Mouse (Mus musculus): ENCODE data around the gene Tmem213. TPM values are rescaled to one million over a fixed set of nuclear protein-coding genes. Genes with fewer than 3 reads are reported as not detected.

Tmem213 gene
- polyA plus RNA-seq, 1 experiment from 2014 or later: not detected

GRCm38 (mm10) chr6:38087242-38088026 lies 21.6 kb upstream of the Tmem213 start:
- H3K9me3 ChIP-seq (replicated peaks): no peaks in the 10 kb centered on the region; the same call in 1 of the 2 replicates
- no peak overlapping the region for H3K27ac ChIP-seq (replicated peaks)
- no peak for ATAC-seq (ENCODE audit: low FRiP score)
- no peaks in the 10 kb centered on the region for H3K4me1 ChIP-seq
- no peaks in the 10 kb centered on the region for H3K27me3 ChIP-seq (replicated peaks)
- WGBS: 85% methylated on average over 9 of the region's 9 CpGs
- no peaks in the 10 kb centered on the region for H3K36me3 ChIP-seq
- no peak overlapping the region for H3K4me2 ChIP-seq
- H3K4me3 ChIP-seq (replicated peaks): no peak overlapping the region
- H3K9ac ChIP-seq (replicated peaks): no peak overlapping the region

GRCm38 (mm10) chr6:38092539-38092938 lies 16.5 kb upstream of the Tmem213 start:
- Histone ChIP-seq H3K27me3 (replicated peaks) (no peaks in the 10 kb centered on the region), H3K4me2 (no peak overlapping the region), H3K4me1 (no peaks in the 10 kb centered on the region), H3K27ac (replicated peaks) (no peak overlapping the region), H3K4me3 (replicated peaks) (no peak overlapping the region), H3K9ac (replicated peaks) (no peak overlapping the region), H3K9me3 (replicated peaks) (no peaks in the 10 kb centered on the region; the same call in 1 of the 2 replicates), H3K36me3 (no peaks in the 10 kb centered on the region)
- 95% methylated on average over 8 of the region's 8 CpGs for WGBS
- no peak for ATAC-seq (ENCODE audit: low FRiP score)

GRCm38 (mm10) chr6:38094701-38095100 lies 14.4 kb upstream of the Tmem213 start:
- Histone ChIP-seq H3K4me2 (no peak overlapping the region), H3K4me3 (replicated peaks) (no peak overlapping the region), H3K4me1 (no peaks in the 10 kb centered on the region), H3K27me3 (replicated peaks) (no peaks in the 10 kb centered on the region), H3K36me3 (no peaks in the 10 kb centered on the region), H3K27ac (replicated peaks) (no peak overlapping the region), H3K9ac (replicated peaks) (no peak overlapping the region), H3K9me3 (replicated peaks) (no peaks in the 10 kb centered on the region; the same call in 1 of the 2 replicates)
- ATAC-seq (ENCODE audit: low FRiP score): no peak
- WGBS: 92% methylated on average over 10 of the region's 10 CpGs

- no peak overlapping the region for H3K27ac ChIP-seq (replicated peaks)
- no peaks in the 10 kb centered on the region for H3K27me3 ChIP-seq (replicated peaks)
- no peak overlapping the region for H3K9ac ChIP-seq (replicated peaks)
- ATAC-seq (ENCODE audit: low FRiP score): no peak
- no peak overlapping the region for H3K4me2 ChIP-seq
- H3K4me3 ChIP-seq (replicated peaks): no peak overlapping the region
- H3K9me3 ChIP-seq (replicated peaks): no peaks in the 10 kb centered on the region
- H3K36me3 ChIP-seq: no peaks in the 10 kb centered on the region
- H3K4me1 ChIP-seq: no peaks in the 10 kb centered on the region
- WGBS: 76% methylated on average over 5 of the region's 5 CpGs
Measured at GRCm38 (mm10) chr6:38096961-38097370, 12.1 kb upstream of the Tmem213 start.

- no peak overlapping the region for H3K4me2 ChIP-seq
- 87% methylated on average over 7 of the region's 7 CpGs for WGBS
- no peak for ATAC-seq (ENCODE audit: low FRiP score)
Measured at GRCm38 (mm10) chr6:38102216-38102795, 6.7 kb upstream of the Tmem213 start.

GRCm38 (mm10) chr6:38103775-38104174 lies 5.3 kb upstream of the Tmem213 start:
- Histone ChIP-seq H3K4me2 (no peak overlapping the region), H3K36me3 (no peaks in the 10 kb centered on the region), H3K4me1 (no peaks in the 10 kb centered on the region), H3K27me3 (replicated peaks) (no peaks in the 10 kb centered on the region), H3K27ac (replicated peaks) (no peak overlapping the region), H3K4me3 (replicated peaks) (no peak overlapping the region), H3K9ac (replicated peaks) (no peak overlapping the region), H3K9me3 (replicated peaks) (no peaks in the 10 kb centered on the region)
- no peak for ATAC-seq (ENCODE audit: low FRiP score)
- WGBS: 55% methylated on average over 6 of the region's 6 CpGs

More at GRCm38 (mm10) chr6:38102216-38102795, 6.7 kb upstream of the Tmem213 start:
- Histone ChIP-seq H3K27ac (replicated peaks) (no peak overlapping the region), H3K4me1 (no peaks in the 10 kb centered on the region), H3K4me3 (replicated peaks) (no peak overlapping the region), H3K9ac (replicated peaks) (no peak overlapping the region), H3K36me3 (no peaks in the 10 kb centered on the region), H3K27me3 (replicated peaks) (no peaks in the 10 kb centered on the region), H3K9me3 (replicated peaks) (no peaks in the 10 kb centered on the region)

- no peaks in the 10 kb centered on the region for H3K27me3 ChIP-seq (replicated peaks)
- H3K27ac ChIP-seq (replicated peaks): no peak overlapping the region
- WGBS: 86% methylated on average over 9 of the region's 9 CpGs
- H3K9ac ChIP-seq (replicated peaks): no peak overlapping the region
- ATAC-seq (ENCODE audit: low FRiP score): no peak
- H3K9me3 ChIP-seq (replicated peaks): no peaks in the 10 kb centered on the region
- 0 out of 2 replicates have a peak, but pooled peaks cover 3% of the 10 kb centered on the region for H3K4me1 ChIP-seq
- no peak overlapping the region for H3K4me2 ChIP-seq
- H3K4me3 ChIP-seq (replicated peaks): no peak overlapping the region
- H3K36me3 ChIP-seq: no peaks in the 10 kb centered on the region
Measured at GRCm38 (mm10) chr6:38105924-38106323, 3.1 kb upstream of the Tmem213 start.

GRCm38 (mm10) chr6:38108449-38108848 lies 606 bp upstream of the Tmem213 start:
- Histone ChIP-seq H3K27me3 (replicated peaks) (no peaks in the 10 kb centered on the region), H3K4me2 (no peak overlapping the region), H3K36me3 (no peaks in the 10 kb centered on the region), H3K9me3 (replicated peaks) (no peaks in the 10 kb centered on the region), H3K9ac (replicated peaks) (no peak overlapping the region), H3K27ac (replicated peaks) (no peak overlapping the region), H3K4me1 (0 out of 2 replicates have a peak, but pooled peaks cover 3% of the 10 kb centered on the region), H3K4me3 (replicated peaks) (no peak overlapping the region)
- ATAC-seq (ENCODE audit: low FRiP score): no peak
- 94% methylated on average over 5 of the region's 5 CpGs for WGBS

GRCm38 (mm10) chr6:38109871-38110270 lies 816 bp downstream of the Tmem213 start:
- H3K27ac ChIP-seq (replicated peaks): no peak overlapping the region
- 0 out of 2 replicates have a peak, but pooled peaks cover 3% of the 10 kb centered on the region for H3K4me1 ChIP-seq
- no peak overlapping the region for H3K4me3 ChIP-seq (replicated peaks)
- H3K9me3 ChIP-seq (replicated peaks): no peaks in the 10 kb centered on the region
- WGBS: 23% methylated on average over 9 of the region's 9 CpGs
- no peak for ATAC-seq (ENCODE audit: low FRiP score)
- no peaks in the 10 kb centered on the region for H3K27me3 ChIP-seq (replicated peaks)
- H3K9ac ChIP-seq (replicated peaks): no peak overlapping the region
- H3K4me2 ChIP-seq: no peak overlapping the region
- no peaks in the 10 kb centered on the region for H3K36me3 ChIP-seq

GRCm38 (mm10) chr6:38110859-38111258 lies 1.8 kb downstream of the Tmem213 start:
- H3K27me3 ChIP-seq (replicated peaks): no peaks in the 10 kb centered on the region
- H3K4me1 ChIP-seq: 0 out of 2 replicates have a peak, but pooled peaks cover 3% of the 10 kb centered on the region
- no peak overlapping the region for H3K27ac ChIP-seq (replicated peaks)
- no peak overlapping the region for H3K4me2 ChIP-seq
- ATAC-seq (ENCODE audit: low FRiP score): no peak
- H3K9ac ChIP-seq (replicated peaks): no peak overlapping the region
- no peak overlapping the region for H3K4me3 ChIP-seq (replicated peaks)
- H3K9me3 ChIP-seq (replicated peaks): no peaks in the 10 kb centered on the region
- H3K36me3 ChIP-seq: no peaks in the 10 kb centered on the region
- 78% methylated on average over 9 of the region's 9 CpGs for WGBS

GRCm38 (mm10) chr6:38116107-38116770 lies 7.2 kb downstream of the Tmem213 start:
- Histone ChIP-seq H3K4me2 (no peak overlapping the region), H3K27me3 (replicated peaks) (no peaks in the 10 kb centered on the region), H3K27ac (replicated peaks) (no peak overlapping the region), H3K36me3 (no peaks in the 10 kb centered on the region), H3K9ac (replicated peaks) (no peak overlapping the region), H3K4me1 (no peaks in the 10 kb centered on the region), H3K4me3 (replicated peaks) (no peak overlapping the region), H3K9me3 (replicated peaks) (no peaks in the 10 kb centered on the region)
- ATAC-seq (ENCODE audit: low FRiP score): no peak
- 77% methylated on average over 4 of the region's 4 CpGs for WGBS

GRCm38 (mm10) chr6:38118341-38118740 lies 9.3 kb downstream of the Tmem213 start:
- no peak for ATAC-seq (ENCODE audit: low FRiP score)
- WGBS: 89% methylated on average over 6 of the region's 6 CpGs
- Histone ChIP-seq H3K9ac (replicated peaks) (no peak overlapping the region), H3K4me3 (replicated peaks) (no peak overlapping the region), H3K9me3 (replicated peaks) (no peaks in the 10 kb centered on the region), H3K27ac (replicated peaks) (no peak overlapping the region), H3K4me1 (no peaks in the 10 kb centered on the region), H3K4me2 (no peak overlapping the region), H3K27me3 (replicated peaks) (no peaks in the 10 kb centered on the region), H3K36me3 (no peaks in the 10 kb centered on the region)
